Mouse (Mus musculus) cerebellum, postnatal 36 days (tissue): ENCODE results near the gene Kiss1r.
"Not testable (repeated sequence)": the region's sequence is repeated elsewhere in the genome, so short reads cannot be mapped to it uniquely, and the experiment has no call there.

Experiments
- DNase-seq, 2 experiments: peaks; one replicate each; pipeline ENCODE4 v3.0.0; 2021 to 2022; ENCODE audit warnings: mixed read lengths in 2 of 2

Gene Kiss1r

DNA sequence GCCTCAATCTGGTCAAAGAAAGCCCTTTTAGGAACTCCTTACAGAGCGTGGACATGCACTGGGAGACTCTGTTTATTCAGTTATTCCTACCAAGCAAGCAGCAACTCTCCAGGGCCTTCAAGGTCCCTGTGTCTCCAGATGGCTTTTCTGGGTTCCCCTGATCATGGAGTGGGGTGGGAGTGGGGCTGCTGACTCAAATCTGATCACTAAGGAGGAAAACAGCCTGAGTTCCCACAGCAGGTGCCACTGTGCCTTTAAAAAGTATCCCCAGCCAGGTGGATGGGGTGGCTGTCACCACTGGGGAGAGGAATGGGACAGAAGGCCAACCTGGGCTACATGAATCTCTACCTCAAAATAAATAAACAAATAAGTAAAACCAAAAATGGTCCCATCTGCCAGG lies 26.2 kb downstream of the Kiss1r start:
- DNase-seq = no peak

DNA sequence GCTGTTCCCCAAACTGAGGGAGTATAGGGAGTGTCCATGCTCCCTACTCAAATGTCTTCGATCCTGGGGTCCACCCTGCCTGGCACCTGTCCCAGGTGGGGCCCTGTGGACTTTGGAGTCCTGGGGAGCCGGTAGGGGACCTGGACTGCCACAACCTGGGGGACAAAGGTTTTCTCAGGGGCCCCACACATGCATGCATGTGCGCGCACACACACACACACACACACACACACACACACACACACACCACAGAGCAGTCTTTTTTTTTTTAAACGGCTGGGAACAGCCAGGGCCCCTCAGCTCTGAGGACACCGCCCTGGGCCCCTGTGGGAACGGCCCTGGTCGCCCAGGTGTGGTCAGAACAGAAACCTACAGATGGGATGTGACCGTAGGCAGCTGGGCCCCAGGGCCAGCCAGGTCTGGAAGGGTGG lies 26.7 kb downstream of the Kiss1r start:
- no peak for DNase-seq

DNA sequence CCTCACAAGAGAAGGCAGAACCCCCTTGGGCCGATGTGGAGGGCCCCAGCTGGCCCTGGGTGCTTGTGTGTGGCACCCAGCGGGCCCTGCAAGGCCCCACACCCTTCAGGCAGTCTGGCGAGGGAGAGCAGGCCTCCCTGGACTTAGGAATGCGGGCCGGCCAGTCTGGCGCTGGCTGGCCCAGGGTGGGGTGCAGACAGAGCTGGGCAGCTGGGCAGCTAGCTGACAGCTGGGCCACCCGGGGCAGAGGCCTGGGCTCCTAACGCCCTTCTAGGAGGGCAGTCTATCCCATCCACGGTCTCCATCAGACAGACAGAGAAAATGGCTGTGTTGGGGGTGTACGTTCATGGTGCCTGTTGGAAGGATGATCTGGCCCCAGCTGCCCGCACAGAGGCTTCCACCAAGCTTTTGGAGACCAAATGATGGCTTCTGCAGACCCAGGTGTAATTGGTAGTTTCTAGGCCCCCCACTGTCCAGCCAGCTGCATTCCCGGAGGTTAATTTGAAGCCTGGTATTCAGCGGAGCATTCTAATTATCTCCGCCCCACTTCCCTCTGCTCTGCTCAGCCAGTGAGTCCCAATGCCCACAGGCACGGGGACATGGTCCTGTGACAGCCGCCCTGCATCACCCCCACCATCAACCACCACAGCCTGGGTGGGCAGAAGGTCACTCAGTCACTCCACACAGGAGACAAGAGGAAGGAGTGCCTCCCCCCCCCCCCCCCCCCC lies 28.9 kb downstream of the Kiss1r start:
- DNase-seq = no peak

DNA sequence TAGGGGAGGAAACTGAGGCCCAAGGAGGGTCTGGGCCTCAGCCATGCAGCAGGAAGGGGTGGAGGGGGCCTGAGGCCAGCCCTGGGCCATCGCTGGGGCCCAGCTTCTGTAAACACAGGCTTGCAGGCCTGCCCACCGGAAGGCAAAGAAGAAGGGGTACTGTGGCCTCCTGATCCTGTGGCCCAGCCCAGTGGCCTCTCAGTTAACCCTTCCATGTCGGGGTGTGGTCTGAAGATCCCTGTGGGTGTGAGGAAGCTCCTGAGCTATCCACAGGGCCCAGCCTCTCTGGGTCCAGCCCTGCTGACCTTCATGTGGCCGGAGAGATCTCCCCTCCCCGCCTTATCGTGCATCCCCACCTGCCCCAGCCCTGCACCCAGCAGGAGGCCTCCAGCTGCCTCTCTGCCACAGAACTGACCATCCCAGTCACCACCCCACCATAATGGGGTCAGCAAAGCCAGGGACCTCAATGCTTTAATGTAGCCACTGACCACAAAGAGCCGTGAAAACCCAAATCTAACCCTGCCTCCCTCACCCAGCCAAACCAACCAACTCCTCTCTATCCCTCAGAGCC lies 30.1 kb downstream of the Kiss1r start:
- no peak for DNase-seq

DNA sequence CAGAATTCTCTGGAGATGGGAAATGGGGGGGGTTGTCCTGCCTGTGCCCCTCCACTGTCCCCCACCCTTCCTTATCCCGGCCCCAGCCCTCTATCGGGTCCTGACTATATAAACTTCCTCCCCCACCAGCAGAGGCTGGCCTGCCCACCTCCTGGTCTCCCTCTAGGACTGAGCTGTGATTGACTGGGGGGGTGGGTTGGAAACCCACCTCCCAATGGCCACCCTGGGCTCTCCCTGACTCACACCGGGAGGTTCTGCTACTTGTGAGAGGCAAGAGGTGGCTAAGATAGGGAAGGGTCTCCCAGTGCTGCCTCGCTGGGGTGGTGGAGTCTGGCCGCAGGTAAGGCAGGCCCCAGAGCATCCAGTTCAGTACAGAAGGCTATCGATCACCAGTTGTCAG lies 30.7 kb downstream of the Kiss1r start:
- DNase-seq = no peak

DNA sequence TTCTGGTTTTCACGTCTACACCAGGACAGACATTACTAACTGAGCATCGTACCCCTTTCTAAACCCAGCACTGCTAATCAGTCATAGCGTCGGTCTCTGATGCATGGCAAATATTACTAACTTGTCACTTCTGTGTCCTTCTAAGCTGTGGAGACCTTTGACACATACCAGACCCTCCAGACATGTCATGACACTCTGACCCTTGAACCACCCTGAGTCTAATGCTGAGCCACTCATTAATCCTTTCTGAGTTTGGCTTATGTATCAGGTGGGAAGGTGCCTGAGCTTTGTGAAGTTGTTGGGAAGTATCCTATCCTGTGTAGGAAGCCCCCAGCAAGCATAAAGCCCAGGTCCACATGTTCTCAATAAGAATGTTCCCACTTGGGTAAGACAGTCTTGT lies 33.1 kb downstream of the Kiss1r start:
- DNase-seq = no peak

DNA sequence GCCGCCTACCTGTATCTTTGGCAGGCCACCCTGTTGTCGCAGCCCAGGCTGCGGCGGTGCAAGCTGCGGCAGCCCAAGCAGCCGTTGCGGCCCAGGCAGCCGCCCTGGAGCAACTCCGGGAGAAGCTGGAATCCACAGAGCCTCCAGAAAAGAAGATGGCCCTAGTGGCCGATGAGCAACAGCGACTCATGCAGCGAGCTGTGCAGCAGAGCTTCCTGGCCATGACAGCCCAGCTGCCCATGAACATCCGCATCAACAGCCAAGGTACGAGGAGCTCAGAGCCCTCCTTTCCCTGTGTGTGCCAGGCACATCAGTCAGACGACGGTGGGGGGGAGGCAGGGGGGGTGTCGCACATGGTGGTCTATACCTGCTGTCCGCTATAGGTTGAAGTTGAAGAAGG lies 33.9 kb downstream of the Kiss1r start:
- no peak for DNase-seq

DNA sequence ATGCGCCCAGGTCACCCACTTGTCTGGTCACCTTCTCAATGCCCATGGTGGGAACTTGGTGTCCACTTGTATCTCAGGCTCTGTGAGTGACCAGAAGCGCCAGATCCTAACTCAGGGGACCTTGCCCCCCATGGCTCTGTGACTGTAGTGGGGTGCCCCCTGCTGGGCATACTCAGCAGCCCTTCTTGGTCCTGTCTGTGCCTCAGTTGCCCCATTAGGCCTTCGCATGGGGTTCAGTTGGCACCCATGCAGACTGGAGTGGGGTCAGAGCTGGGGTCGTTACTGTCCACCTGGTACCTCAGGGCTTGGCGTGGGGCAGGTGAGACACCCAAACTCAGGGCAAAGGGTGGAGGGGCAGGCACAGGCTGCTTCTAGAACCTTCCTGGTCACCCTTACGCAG lies 37.2 kb downstream of the Kiss1r start:
- DNase-seq = no peak

DNA sequence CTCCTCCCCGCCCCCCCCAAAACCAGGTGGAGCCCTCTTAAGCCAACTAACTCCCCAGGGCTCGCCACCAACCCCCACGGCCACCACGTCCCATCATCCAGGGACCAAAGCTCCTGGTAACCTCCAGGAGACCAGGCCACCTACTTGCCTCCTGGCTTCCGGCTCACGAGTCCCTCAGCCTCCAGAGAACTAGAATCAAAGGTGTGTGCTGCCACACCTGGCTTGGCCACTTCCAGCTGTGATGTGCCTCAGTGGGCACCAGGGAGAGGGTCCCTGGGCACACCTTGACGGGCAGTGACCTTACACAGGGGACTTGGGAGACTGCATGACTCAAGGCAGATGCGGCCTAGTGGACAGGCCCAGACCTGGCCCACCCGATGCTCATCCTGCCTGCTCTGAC lies 38.9 kb downstream of the Kiss1r start:
- no peak for DNase-seq

DNA sequence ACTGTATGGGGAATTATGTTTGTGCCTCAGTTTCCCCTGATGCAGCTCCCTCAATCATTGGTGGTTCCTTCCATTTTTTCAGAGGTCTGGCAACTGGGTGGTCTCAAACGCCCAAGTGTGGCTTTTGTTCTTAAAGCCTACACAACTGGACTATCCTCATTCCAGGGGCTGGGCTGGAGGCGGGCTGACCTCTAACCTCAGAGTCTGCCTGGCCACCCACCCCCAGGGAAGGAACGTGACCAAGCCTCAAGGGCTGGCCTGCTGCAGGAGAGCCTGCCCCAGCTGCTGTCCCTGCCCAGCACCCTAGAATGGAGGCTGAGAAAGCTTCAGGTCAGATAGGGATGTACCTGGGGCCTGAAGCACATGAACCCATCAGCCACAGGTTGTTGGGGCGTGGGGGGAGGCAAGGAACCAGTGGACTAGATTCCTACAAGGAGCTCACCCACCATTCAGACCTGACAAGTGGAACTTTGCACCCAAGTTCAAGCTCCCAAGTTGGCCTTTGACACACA lies 39.9 kb downstream of the Kiss1r start:
- no peak for DNase-seq

DNA sequence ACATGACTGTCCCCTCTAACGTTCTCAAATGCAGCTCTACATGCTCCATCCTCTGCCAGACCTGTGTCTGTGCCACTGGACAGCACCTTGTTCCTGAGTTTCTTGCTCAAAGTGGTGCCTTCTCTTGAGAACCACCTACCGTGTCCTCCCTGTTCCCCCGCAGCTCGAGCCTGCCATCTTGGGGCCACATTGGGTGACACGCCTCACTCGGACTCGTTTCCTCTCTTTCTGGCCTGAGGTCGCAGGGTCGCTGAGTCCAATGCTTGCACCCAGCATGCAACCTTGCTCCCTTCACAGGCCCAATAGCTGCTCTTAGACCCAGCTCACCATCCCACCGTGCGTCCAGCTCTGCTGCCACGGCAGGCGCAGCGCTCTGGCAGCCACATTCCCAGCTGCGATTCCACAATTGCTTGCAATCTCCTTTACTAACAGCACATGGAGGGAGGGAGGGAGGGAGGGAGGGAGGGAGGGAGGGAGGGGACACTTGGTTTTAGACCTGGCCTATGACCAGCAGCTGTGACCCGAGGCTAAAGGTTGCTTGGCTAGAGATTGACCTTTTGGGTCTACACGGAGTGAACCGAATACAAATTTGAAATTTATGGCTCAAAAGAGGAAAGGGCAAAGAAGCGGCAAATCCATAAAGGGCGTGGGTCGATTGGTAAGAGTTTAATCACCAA lies 41.5 kb downstream of the Kiss1r start:
- peak; percentile 81 to 83 for DNase-seq

DNA sequence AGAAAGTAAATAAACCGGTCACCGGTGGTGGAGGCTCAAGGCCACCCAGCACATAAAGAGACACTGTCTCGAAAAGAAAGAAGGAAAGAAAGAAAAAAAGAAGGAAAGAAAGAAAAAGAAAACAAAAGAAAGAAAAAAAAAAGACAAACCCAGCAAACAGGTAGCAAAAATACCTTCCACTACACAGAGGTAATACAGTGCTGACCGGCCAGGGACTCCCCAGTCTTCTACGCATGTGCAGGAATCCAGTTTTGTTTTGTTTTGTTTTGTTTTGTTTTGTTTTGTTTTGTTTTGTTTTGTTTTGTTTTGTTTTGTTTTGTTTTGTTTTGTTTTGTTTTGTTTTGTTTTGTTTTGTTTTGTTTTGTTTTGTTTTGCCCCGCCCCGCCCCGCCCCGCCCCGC lies 42.6 kb downstream of the Kiss1r start:
- not testable (repeated sequence) for DNase-seq

DNA sequence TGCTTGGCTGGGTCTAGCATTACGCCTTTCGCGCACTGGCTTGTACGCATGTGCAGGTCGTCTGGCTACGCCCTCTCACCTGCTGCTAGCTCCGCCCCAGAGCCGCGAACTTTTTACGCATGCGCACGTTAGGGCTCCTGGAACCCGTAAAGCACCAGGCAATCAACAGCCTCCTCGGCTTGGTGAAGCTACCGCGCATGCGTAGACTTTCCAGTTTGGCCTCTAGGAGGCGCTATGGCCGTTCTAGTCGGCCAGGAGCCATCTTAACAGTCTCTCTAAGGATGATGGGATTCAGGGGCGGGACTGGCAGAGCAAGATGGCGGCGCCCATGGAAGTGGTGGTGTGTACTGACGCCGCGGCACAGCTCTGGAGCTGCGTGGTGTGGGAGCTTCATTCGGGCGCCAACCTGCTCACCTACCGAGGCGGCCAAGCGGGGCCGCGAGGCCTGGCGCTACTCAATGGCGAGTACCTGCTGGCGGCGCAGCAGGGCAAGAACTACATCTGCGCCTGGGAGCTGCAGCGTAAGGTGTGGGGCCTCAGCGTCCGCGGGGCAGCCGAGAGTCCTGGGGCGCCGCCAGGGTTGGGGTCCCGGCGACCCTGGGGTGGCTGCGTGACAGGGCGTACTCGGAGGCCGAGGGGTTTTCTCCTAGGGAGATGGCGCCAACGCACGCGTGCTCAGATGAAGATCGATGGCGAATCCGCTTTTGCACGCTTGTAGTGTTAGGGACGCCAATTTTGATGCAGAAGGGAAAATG lies 43.3 kb downstream of the Kiss1r start, which contains the start of gene Wdr18:
Wdr18 (plus strand) TSS at position 306 of the 755 bp plus-strand sequence.
- DNase-seq = peak; percentile 99 to 100

DNA sequence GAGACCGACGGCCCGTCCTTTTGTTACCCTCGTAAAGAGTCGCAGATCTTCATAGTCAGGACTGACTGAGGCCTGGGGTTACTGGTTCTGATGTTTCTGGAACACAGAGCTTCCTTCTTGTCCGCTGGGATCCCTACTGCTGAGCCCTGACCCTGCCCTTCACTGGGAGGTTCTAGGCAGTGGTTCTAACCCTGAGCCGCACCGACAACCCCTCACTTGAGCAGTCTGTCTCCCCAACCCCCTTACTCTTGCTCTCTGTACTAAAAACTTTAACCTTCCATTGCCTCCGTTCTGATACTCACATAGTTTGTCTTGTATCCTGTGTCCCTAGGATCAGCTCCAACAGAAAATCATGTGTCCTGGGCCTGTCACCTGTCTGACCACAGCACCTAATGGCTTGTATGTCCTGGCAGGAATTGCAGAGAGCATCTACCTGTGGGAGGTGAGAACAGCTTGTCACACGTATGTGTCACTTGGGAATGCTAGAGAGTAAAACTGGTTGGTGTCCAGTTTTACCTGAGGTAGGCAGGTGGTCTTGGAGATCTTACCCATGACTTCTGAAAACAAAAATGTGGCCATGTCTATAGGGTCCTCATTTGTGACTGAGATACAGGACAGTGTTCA lies 44.0 kb downstream of the Kiss1r start:
- no peak for DNase-seq

DNA sequence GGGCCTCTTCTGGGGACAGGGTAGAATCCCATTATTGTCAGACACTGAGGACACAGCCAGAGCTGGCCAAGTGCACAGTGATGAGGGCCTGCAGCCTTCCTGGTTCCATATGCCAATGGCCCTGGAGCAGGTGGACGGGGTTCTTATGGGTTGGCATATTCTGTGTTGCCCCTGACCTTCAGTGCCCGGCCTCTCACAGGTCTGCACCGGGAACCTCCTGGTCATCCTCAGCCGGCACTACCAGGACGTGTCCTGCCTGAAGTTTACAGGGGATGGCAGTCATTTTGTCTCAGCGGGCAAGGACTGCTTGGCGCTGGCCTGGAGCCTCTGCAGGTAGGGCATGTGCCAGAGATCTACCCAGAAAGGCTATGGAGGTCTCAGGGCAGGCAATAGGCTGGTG lies 48.0 kb downstream of the Kiss1r start:
- DNase-seq = no peak

DNA sequence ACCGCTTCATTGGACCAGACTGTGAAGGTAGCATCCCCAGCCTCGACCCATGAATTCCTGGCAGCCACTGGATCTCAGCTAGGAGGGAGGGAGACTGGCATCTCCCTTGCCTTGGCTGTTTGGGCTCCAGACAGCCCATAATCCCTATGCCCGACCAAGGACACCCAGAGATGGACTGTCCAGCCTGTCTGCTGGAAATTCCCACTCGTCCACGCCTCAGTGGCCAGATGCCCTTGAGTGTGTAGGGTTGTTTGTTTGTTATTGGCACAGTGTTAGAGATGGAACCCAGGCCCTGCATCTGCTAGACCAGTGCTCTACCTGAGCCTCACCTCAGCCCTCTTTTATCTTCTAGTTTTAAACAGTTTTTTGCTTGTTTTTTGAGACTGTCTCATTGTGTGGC lies 48.6 kb downstream of the Kiss1r start:
- no peak for DNase-seq

DNA sequence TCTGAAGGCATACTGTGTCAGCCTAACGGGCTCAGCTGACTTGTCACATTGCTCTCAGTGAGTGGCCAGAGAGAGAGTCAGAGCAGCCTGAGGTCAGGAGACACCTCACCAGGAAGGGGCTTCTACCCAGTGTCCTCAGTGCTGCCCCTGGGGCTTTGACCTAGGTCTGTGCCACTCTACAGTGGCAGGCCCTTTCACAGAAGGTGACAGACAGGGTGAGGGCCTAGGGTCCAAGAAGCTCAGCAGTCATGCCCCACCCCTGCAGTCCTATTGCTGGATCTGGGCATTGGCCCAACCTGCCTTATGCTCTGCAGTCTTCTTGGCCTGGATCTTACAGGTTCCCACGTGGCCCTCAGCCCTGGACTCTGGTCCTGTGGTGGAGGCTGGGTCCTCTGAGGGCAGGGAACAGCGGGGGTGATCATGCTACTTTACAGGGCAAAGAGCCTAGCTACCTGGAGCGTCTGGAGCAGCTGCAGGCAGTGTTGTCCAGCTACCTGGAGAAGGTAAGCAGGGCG lies 50.2 kb downstream of the Kiss1r start:
- peak; percentile 67 to 72 for DNase-seq

DNA sequence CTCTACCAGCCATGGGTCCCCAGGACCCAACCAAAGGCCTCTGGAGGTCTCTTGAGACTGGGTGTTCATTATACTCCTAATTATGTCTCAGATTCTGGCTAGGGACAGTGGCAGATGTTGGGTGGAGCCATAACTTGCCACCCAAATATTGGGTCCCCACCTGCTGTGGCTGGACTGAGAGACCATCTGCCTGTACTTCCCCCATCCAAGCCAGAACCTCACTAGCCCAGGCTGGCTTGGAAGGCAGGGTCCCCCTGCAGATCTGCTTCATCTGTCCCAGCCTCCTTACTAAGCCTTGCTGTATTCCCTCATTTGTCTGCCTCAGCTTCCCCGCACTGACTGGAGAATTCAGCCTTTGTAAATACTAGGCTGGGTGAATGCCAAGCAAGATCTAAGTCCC lies 51.4 kb downstream of the Kiss1r start:
- no peak for DNase-seq

DNA sequence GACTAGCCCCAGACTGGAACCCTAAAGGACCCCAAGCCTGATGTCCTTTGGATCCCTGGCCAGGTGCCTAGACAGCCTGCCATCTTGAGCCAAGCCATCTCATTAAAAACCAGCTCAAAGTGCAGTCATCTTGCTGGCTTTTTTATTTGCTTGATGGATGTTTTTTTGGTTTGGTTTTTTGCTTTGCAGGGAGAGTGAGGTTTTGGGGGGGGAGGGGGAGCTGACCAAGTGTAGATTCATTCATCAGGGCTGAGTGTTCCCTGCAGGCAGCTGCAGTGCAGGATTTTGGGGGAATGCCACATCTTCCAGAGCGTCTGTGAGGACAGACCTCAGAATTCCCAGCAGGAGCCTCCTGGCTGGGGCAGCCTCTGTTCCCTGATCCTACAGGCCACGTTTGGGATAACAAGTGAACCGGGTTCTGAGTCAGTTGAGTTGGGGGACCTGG lies 52.4 kb downstream of the Kiss1r start:
- no peak for DNase-seq

DNA sequence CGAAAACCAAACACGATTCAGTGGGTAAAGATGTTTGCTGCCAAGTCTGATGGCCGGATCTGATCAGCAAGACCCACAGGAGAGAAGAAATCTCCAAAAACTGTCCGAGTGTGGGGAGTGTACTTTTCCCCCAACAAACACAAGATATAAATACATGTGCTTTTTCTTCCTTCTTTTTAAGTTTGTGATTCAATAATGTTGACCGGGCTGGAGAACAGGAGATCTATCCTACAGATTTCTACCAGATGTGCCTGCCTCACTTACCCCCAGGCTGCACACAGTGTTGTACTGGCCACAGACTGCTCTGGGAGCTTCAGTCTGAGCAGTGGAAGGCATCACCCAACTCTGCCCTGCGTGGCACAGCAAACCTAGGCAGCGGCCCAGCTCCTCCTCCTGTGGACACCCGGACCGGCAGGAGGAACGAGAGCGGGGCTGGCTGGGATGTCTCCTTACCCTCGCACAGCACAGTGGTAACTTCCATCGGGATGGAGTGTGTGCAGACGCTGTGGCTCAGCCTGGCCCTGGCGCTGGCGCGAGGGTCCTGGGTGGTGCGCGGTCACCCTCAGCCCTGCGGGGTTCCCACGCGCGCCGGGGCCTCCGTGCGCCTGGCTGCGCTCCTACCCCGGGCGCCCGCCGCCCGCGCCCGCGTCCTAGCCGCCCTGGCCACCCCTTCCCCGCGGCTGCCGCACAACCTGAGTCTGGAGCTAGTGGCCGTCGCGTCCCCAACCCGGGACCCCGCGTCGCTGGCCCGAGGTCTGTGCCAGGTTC lies 53.8 kb downstream of the Kiss1r start, which contains the start of gene Grin3b:
Grin3b (plus strand) TSS at position 301 of the 768 bp plus-strand sequence.
- DNase-seq = peak; percentile 37 to 41

DNA sequence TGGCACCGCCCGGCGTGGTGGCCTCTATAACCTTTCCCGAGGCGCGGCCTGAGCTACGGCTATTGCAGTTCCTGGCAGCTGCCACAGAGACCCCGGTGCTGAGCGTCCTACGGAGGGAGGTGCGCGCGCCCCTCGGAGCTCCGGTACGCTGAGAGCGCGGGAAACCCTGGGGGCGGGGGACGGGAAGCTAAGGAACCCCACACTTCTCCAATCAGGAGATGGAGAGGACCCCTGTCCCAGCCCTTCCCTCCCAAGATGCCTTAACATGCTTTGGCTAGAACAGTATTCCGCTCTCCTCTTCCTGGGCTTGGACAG lies 54.4 kb downstream of the Kiss1r start:
- DNase-seq = no peak
